Mouse (Mus musculus): ENCODE data around the gene Pclaf. TPM values are rescaled to one million over a fixed set of nuclear protein-coding genes. Genes with fewer than 3 reads are reported as not detected.

Gene Pclaf
- total RNA-seq, 2 experiments from 2014 or later: not detected

GRCm38 (mm10) chr9:65909301-65909801, 19.3 kb downstream of the Pclaf start:
- Histone ChIP-seq H3K4me3 (peak overlapping the region; percentile 77), H3K27ac (peak overlapping the region; percentile 93)
- peak; percentile 76 for DNase-seq
- intact Hi-C loops (cut with DNase I): loop anchor here (2.0 to 5.0 kb wide), 2 partner anchors 25 to 98 kb away; no protein-coding TSS in a partner anchor
- TF ChIP-seq CTCF (IDR thresholded peaks at IDR 0.05): peak; percentile 29; the same call in 1 of the 2 replicates

- no peak for TF ChIP-seq CTCF (IDR thresholded peaks at IDR 0.05)
- intact Hi-C loops (cut with DNase I): loop anchor here (2.0 to 5.0 kb wide), 2 partner anchors 25 to 97 kb away; no protein-coding TSS in a partner anchor
These were observed 19.8 kb downstream of the Pclaf start for GRCm38 (mm10) chr9:65909837-65910236.

GRCm38 (mm10) chr9:65913976-65914375, 23.9 kb downstream of the Pclaf start:
- no peak for TF ChIP-seq CTCF (IDR thresholded peaks at IDR 0.05)
- Histone ChIP-seq H3K4me3 (no peak overlapping the region), H3K27ac (no peak overlapping the region)
- intact Hi-C loops (cut with DNase I): no loop called here
- no peak for DNase-seq

More at GRCm38 (mm10) chr9:65909837-65910236, 19.8 kb downstream of the Pclaf start:
- H3K4me3 ChIP-seq: peak overlapping the region; percentile 77
- DNase-seq: no peak
- H3K27ac ChIP-seq: peak overlapping the region; percentile 93

GRCm38 (mm10) chr9:65917015-65917414, 27.0 kb downstream of the Pclaf start:
- no peak overlapping the region for H3K27ac ChIP-seq
- no peak for TF ChIP-seq CTCF (IDR thresholded peaks at IDR 0.05)
- no peak overlapping the region for H3K4me3 ChIP-seq
- intact Hi-C loops (cut with DNase I): no loop called here
- DNase-seq: no peak

GRCm38 (mm10) chr9:65928456-65928855, 38.4 kb downstream of the Pclaf start:
- no peak for TF ChIP-seq CTCF (IDR thresholded peaks at IDR 0.05)
- intact Hi-C loops (cut with DNase I): no loop called here
- no peak overlapping the region for H3K4me3 ChIP-seq
- no peak overlapping the region for H3K27ac ChIP-seq
- no peak for DNase-seq

- no peak for TF ChIP-seq CTCF (IDR thresholded peaks at IDR 0.05)
- Histone ChIP-seq H3K27ac (no peak overlapping the region), H3K4me3 (no peak overlapping the region)
- intact Hi-C loops (cut with DNase I): no loop called here
- no peak for DNase-seq
These were observed 39.8 kb downstream of the Pclaf start for GRCm38 (mm10) chr9:65929826-65930225.

GRCm38 (mm10) chr9:65937566-65937965, 47.5 kb downstream of the Pclaf start:
- DNase-seq: no peak
- TF ChIP-seq CTCF (IDR thresholded peaks at IDR 0.05): no peak
- Histone ChIP-seq H3K27ac (no peak overlapping the region), H3K4me3 (no peak overlapping the region)
- intact Hi-C loops (cut with DNase I): no loop called here

GRCm38 (mm10) chr9:65951082-65951587, 61.1 kb downstream of the Pclaf start:
- intact Hi-C loops (cut with DNase I): no loop called here
- no peak overlapping the region for H3K4me3 ChIP-seq
- no peak for TF ChIP-seq CTCF (IDR thresholded peaks at IDR 0.05)
- no peak overlapping the region for H3K27ac ChIP-seq
- DNase-seq: peak; percentile 21

Other genes starting within 250 kb of the Pclaf start
- 100 to 1,000 TPM; 195 to 201 TPM for gene Oaz2, start 222.2 kb upstream of the Pclaf start, total RNA-seq (2021)
- 10 to 100 TPM; 18.4 to 21.1 TPM for gene Zfp609, start 62.7 kb upstream of the Pclaf start, total RNA-seq (2021)
- 10 to 100 TPM; 13.7 to 15.5 TPM for gene Trip4, start 18.6 kb downstream of the Pclaf start, total RNA-seq (2021)
- gene Csnk1g1, start 18.7 kb downstream of the Pclaf start, total RNA-seq (2021): 1 to 10 TPM; 7.9 to 8.0 TPM
- 10 to 100 TPM; 32.6 to 48.8 TPM for gene Ppib, start 170.0 kb downstream of the Pclaf start, total RNA-seq (2021)
- gene Snx22, start 179.5 kb downstream of the Pclaf start, total RNA-seq (2021): under 1 TPM in 1 of 2 experiments, not detected in 1; 0.28 TPM
- 10 to 100 TPM; 10.9 to 16.0 TPM for gene Snx1, start 236.3 kb downstream of the Pclaf start, total RNA-seq (2021)
- 10 to 100 TPM; 43.7 to 52.9 TPM for gene Ciao2a, start 236.4 kb downstream of the Pclaf start, total RNA-seq (2021)

All from gastrocnemius, adult 2 months (tissue).